Mouse (Mus musculus) activated CD4-positive, CD25-positive, alpha-beta regulatory T cell, adult 4 months (primary cell): ENCODE data around the gene Abcc2. TPM values are rescaled to one million over a fixed set of nuclear protein-coding genes. Genes with fewer than 3 reads are reported as not detected.

Experiments used
- ATAC-seq: one replicate; pipeline ENCODE4 v1.8.0; 2017
- polyA plus RNA-seq, 2 experiments: library from polyadenylated mRNA; unstranded; fragments of 100-300 nt; shearing (Covaris generic); gene quantifications; one replicate each; pipeline ENCODE4 v1.2.1; 2017

Abcc2 gene
- polyA plus RNA-seq, 2 experiments from 2014 or later = not detected

- no peak for ATAC-seq
Observed at GRCm38 (mm10) chr19:43852837-43853545, 71.0 kb downstream of the Abcc2 start.

DNA sequence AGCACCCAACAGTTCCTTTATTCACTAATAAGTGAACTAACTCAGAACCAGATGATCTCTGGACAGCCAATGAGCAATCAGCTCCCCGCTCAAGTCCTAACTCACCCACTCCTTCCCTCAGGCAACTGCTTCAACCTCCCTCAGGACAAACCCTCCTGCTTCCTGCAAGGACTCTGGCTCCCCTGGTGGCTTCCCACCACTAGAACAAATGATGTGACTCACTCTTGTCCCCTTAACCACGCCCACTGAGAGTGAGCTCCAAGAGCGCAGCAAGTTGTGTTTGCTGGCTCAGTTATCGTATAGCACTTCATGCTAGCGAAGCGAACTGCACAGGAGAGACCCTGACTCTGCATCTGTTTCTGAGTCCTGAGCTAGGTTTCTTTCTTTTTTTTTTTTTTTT, 75.4 kb downstream of the Abcc2 start:
- no peak for ATAC-seq

DNA sequence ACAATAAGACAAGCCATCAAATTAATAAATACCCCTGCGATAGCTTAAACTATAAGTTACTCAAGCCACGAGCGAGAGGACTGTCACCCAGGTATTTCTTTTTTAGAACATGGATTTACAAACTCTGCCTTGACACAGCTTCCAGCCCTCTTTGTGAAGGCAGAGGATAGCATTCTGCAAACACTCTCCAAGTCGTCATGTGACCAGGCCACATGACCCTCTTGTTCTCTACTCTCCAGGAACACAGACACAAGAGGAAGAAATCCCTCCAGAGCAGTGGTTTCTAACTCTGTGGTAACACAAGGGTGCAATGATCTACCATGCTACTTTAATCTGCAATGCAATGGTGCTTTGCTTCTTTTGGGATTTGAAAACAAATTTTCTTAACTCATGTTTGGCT, 88.4 kb downstream of the Abcc2 start:
- ATAC-seq = no peak

DNA sequence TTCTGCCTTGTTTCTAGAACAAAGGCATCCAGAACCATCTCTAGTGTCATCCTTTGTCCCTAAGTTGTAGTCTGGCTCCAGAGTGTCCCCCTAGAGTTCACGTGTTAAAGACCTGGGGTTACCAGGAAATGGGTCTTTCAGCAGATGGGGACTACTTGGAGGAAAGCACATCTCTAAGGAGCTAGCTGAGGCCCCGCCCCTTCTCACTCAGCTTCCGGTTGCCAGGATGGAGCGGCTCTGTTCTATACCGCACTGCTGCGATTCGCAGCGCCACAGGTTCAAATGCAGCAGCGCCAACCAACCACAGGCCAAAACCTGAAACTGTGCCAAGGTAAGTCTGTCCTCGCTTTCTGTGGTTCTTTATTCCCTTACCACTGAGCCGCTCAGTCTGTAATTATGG, 92.4 kb downstream of the Abcc2 start:
- ATAC-seq = no peak

- ATAC-seq = no peak
Observed at GRCm38 (mm10) chr19:43875996-43876395, 94.0 kb downstream of the Abcc2 start.

- ATAC-seq = no peak
Observed at GRCm38 (mm10) chr19:43877364-43877763, 95.4 kb downstream of the Abcc2 start.

DNA sequence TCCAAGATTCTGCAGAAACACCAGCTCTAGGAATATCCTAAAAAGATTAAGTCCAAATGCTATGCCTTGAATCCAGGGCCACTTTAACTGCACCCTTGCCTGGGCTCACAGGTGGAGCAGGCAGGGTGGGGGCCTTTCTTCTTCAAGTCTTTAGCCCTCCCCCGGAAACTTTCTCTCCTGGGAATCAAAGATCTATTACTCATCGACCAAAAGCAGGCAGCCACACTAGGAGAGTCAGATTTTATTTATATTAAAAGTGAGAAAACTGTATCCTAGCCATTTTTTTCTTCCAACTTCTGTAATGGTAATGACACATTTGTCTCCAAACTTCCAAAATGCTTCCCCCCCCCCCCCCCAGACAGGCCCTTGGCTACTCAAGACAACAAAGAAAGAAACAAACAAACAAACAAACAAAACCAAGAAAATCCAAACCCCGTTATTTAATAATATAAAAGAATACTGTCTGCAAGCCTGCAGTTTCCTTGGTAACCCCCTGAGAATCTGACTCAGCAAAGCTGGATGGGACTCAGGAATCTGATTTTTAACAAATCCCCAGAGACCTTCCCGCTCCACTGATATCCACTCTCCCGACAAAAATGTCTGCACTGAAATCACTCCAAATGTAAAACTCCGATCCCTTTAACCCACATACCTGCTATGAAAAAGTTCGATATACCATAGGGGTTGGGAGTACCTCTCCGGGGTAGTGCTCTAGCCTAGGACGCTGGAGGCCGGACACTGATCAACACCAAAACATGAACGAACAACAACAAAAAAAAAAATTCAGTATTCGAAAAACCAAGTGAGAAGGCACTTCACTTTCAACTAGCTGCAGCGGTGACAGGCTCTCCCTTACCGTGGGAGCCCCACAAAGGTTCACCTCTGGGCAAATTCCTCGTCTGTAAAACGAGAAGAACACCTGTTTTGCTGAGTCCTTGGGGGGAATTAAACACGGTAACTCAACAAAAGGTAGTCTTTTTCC, 96.4 kb downstream of the Abcc2 start:
- no peak for ATAC-seq

DNA sequence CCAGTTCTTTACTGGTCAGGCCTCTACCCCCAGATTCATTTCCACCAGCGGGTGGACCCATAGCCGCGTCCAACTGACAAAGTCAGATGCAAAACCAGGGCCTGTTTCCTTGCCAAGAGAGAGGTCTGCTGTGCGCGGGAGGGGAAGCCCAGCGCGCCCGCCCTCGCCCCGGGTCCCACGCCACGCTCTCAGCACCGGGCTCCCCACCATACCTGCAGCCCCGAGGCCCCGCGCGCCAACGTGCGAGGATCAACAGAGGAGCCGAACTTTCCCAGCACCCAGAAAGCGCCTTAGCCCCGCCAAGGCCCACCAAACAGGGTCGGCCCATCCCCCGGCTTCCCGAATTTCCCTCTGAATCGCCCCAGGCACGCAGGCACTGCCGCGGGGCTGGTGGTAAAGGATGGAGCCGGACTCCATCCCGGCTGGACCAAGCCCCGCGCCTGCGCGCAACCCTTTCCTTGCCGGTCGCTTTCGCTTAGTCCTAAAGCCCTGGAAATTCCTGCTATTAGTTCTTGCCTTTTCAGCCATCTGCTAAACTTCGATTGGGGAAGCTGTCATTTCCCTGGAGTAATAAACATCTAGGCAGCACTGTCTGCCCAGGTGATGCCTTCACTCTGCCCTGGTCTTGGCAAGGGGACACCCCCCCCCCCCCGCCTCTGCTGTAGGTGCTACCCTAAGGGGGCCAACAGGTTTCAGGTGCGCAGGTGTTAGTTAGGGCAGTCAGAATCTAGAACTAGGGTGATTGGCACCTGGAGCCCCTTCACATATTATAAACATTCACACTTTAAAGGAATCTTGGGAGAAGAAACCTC, 97.6 kb downstream of the Abcc2 start:
- ATAC-seq = no peak

- ATAC-seq = no peak
Observed at GRCm38 (mm10) chr19:43880420-43880819, 98.4 kb downstream of the Abcc2 start.

DNA sequence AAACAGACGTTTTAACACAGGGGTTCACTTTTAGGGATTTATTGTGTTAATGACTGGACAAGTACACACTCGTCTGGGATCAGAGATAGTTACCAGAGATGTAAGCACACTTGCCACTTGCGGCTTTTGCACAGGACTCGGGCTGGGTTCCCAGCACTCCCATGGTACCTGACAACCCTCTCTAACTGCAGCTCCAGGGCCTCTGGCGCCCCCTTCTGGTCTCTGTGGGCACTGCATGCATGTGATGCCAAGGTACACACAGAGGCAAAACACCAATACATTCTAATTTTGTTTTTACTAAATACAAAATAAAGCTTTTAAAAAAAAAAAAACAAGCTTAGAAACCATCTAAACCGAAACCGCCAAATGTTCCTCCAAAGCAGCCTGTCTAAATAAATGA, 99.6 kb downstream of the Abcc2 start:
- no peak for ATAC-seq

- no peak for ATAC-seq
Observed at GRCm38 (mm10) chr19:43882895-43883573, 101.0 kb downstream of the Abcc2 start.

DNA sequence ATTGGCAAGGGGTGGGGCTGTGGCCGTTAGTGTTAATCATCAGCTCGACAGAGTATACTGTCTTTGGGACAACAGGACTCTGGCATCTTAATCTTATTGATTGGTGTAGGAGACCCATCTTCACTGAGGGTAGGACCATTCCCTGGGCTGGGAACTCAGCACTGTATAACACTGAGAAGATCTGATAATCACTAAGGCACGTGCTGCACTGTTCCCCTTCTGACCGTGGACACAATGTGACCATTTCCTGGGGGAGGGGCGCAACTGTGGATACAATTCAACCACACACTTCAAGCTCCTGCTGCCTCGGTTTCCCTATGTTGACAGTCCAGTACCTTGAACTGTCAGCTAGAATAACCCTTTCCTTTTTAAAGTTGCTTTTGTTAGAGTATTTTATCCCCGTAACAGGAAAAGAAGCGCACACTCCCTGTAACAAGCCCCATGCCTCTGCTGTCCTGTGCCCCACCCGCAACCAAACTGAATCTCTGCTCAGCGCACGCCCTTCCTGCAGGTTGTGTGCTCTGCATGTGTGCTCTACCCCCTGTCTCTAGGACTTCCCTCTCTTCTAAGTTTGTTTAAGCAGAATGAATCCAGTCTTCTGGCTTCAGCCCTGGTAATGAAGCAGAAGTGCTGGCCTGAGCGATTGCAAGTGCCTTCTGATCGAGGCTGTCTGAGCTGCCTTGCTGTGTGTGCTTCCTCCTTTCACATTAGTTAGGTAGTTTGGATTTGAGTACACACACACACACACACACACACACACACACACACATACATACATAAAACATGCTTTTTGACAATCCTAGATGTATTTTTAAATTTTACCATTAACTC, 102.9 kb downstream of the Abcc2 start:
- ATAC-seq = no peak

GRCm38 (mm10) chr19:43886371-43887099, 104.5 kb downstream of the Abcc2 start:
- ATAC-seq = no peak

GRCm38 (mm10) chr19:43887242-43887641, 105.2 kb downstream of the Abcc2 start:
- no peak for ATAC-seq

DNA sequence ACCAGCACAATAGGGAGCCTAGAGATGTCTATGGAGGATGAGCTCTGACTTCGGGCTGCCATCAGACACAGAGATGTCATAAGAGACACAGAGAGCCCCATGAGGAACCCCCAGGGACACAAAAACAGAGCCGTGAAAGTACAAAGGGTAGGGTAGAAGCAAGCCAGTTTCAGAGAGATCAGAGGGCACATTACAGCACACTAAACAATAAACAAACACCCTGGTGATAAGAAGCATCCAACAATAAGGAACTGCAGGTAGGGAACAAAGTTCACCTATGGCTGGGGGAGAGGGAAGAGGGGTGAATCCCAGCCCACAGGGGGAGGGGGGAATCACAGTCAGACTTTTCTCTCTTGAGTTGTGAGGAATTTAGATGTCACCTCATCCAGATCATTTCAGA, 105.7 kb downstream of the Abcc2 start:
- no peak for ATAC-seq

Other genes starting within 250 kb of the Abcc2 start
- not detected for gene Nkx2-3, start 169.9 kb upstream of the Abcc2 start, polyA plus RNA-seq
- gene Slc25a28, start 107.3 kb upstream of the Abcc2 start, polyA plus RNA-seq = 10 to 100 TPM in 1 of 2 experiments, 1 to 10 TPM in 1; 8.3 to 10.8 TPM
- 1 to 10 TPM; 8.0 TPM for gene Entpd7, start 92.5 kb upstream of the Abcc2 start, polyA plus RNA-seq
- 10 to 100 TPM; 12.3 to 19.9 TPM for gene Cutc, start 29.2 kb upstream of the Abcc2 start, polyA plus RNA-seq
- gene Cox15, start 29.2 kb upstream of the Abcc2 start, polyA plus RNA-seq = 1 to 10 TPM; 6.6 to 8.1 TPM
- 1 to 10 TPM; 3.5 to 7.0 TPM for gene Dnmbp, start 158.0 kb downstream of the Abcc2 start, polyA plus RNA-seq
- under 1 TPM in 1 of 2 experiments, not detected in 1; 0.15 TPM for gene Cpn1, start 204.4 kb downstream of the Abcc2 start, polyA plus RNA-seq
- gene Cyp2c23, start 247.0 kb downstream of the Abcc2 start, polyA plus RNA-seq = not detected